Mouse (Mus musculus) kidney, embryonic 15.5 days (tissue): Measurements from ENCODE around the gene Epsti1. TPM values are rescaled to one million over a fixed set of nuclear protein-coding genes. Genes with fewer than 3 reads are reported as not detected.

ENCODE experiments used
- ATAC-seq: fragments of 200-750 bp; cut with Nextera tagmentation; replicated peaks from 2 replicates; pipeline ENCODE4 v1.8.0; 2017; ENCODE audit warnings: moderate TSS enrichment; ENCODE audit not compliant: low FRiP score
- H3K27ac ChIP-seq: fragments of 300-500 bp; sonication (generic); 2 replicates; pipeline ENCODE4 v1.5.1; 2015; ENCODE audit warnings: mild to moderate bottlenecking, inconsistent platforms
- H3K27me3 ChIP-seq: fragments of 300-500 bp; sonication (generic); 2 replicates; pipeline ENCODE4 v1.6.1; 2015; ENCODE audit warnings: inconsistent platforms
- H3K36me3 ChIP-seq: fragments of 300-500 bp; sonication (generic); 2 replicates; pipeline ENCODE4 v1.6.1; 2015; ENCODE audit warnings: inconsistent platforms
- H3K4me1 ChIP-seq: fragments of 300-500 bp; sonication (generic); 2 replicates; pipeline ENCODE4 v1.6.1; 2015; ENCODE audit warnings: inconsistent platforms
- H3K4me2 ChIP-seq: fragments of 300-500 bp; sonication (generic); 2 replicates; pipeline ENCODE4 v1.6.1; 2015; ENCODE audit warnings: moderate library complexity, mild to moderate bottlenecking, inconsistent platforms
- H3K4me3 ChIP-seq: fragments of 300-500 bp; sonication (generic); replicated peaks from 2 replicates; pipeline ENCODE4 v1.5.1; 2015; ENCODE audit warnings: mild to moderate bottlenecking, inconsistent platforms
- H3K9ac ChIP-seq: fragments of 300-500 bp; sonication (generic); 2 replicates; pipeline ENCODE4 v1.6.1; 2015; ENCODE audit warnings: mild to moderate bottlenecking, inconsistent platforms
- H3K9me3 ChIP-seq: fragments of 300-500 bp; sonication (generic); replicated peaks from 2 replicates; pipeline ENCODE4 v1.6.1; 2016; ENCODE audit warnings: inconsistent platforms
- WGBS: fragments of 180-500 bp; shearing (Covaris S2); methylation state at CpG from one replicate; pipeline ENCODE4 v1.1.7; 2015; ENCODE audit warnings: mixed read lengths; 5-methylcytosine and 5-hydroxymethylcytosine counted together
- polyA plus RNA-seq: library from polyadenylated mRNA; unstranded; fragments of >200 nt; fragmentation: Nextera tagmentation; extraction: Ambion mirVana; gene quantifications from 2 replicates; pipeline ENCODE4 v1.2.1, GENCODE M21; 2015

The Epsti1 gene
- polyA plus RNA-seq, 1 experiment from 2014 or later = 0.90 TPM

DNA sequence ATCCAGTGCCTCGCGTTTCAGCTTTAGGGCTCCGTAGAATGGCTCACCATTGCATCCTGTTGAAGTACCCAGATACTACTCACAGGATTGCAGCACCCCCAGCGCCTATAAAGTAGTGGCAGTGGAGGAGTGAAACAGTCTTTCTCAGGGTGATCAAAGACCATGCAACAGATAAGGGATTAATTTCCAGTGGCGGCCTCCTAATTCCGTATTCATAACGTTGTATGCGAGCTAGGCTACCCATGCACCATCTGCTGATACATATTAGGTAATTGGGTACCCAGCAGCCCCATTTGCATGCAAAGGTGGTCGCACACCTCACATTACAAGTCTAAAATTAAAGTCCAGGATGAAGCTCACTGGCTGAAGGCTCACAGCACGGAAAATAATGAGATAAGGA is 21.4 kb downstream of the Epsti1 start:
- peaks cover 8% of the 10 kb centered on the region for H3K4me1 ChIP-seq
- no peak overlapping the region for H3K9ac ChIP-seq
- no peak overlapping the region for H3K27ac ChIP-seq
- no peaks in the 10 kb centered on the region for H3K27me3 ChIP-seq
- no peaks in the 10 kb centered on the region for H3K9me3 ChIP-seq
- H3K36me3 ChIP-seq = no peaks in the 10 kb centered on the region
- WGBS = 79% methylated on average over 10 of the region's 10 CpGs
- H3K4me3 ChIP-seq = no peak overlapping the region
- no peak overlapping the region for H3K4me2 ChIP-seq
- no peak for ATAC-seq

DNA sequence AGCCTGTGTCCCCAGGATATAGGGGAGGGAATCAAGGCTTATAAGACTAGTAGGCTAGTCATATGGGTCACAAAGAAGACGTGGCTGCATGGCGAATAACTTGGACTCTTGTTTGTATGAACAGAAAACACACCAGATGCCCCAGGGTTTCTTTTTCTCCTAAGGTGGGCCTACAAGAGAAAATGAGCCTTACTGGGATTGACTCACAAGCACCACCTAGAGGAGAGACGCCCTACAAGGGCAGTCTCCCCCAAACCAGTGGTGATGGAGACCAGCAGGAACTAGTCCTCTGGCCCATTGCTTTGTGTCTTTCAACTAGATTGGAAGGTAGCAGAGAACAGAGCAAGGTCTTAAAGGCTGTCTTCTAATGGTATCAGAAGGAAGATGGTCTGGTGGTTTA is 22.7 kb downstream of the Epsti1 start:
- Histone ChIP-seq H3K27me3 (no peaks in the 10 kb centered on the region), H3K4me3 (no peak overlapping the region), H3K27ac (no peak overlapping the region), H3K36me3 (no peaks in the 10 kb centered on the region), H3K4me2 (no peak overlapping the region), H3K9me3 (no peaks in the 10 kb centered on the region), H3K9ac (no peak overlapping the region), H3K4me1 (peaks cover 8% of the 10 kb centered on the region)
- no peak for ATAC-seq
- WGBS = 53% methylated on average over 3 of the region's 3 CpGs

DNA sequence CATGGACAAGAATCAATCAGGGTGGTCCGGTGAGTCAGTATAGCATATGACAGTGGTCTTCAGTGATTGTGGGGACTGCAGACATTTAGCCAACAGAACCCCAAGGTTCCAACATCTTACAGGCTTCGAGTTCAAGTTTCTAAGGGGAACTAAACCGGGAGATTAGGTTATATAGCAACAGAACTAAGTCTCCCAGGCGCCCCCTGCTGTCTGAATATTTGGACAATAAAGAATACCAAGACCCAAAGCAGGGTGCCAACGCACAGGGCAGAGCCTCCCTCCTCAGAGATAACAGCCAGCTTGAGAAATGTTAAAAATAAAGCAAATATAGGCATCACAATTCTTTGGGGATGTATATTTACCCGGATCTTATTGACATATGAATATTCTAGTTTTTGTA is 24.0 kb downstream of the Epsti1 start:
- no peak for ATAC-seq
- no peak overlapping the region for H3K9ac ChIP-seq
- no peak overlapping the region for H3K27ac ChIP-seq
- H3K9me3 ChIP-seq = no peaks in the 10 kb centered on the region
- no peak overlapping the region for H3K4me3 ChIP-seq
- 44% methylated on average over 6 of the region's 6 CpGs for whole genome bisulfite sequencing
- H3K4me1 ChIP-seq = peaks cover 11% of the 10 kb centered on the region
- H3K27me3 ChIP-seq = no peaks in the 10 kb centered on the region
- H3K36me3 ChIP-seq = no peaks in the 10 kb centered on the region
- H3K4me2 ChIP-seq = no peak overlapping the region

DNA sequence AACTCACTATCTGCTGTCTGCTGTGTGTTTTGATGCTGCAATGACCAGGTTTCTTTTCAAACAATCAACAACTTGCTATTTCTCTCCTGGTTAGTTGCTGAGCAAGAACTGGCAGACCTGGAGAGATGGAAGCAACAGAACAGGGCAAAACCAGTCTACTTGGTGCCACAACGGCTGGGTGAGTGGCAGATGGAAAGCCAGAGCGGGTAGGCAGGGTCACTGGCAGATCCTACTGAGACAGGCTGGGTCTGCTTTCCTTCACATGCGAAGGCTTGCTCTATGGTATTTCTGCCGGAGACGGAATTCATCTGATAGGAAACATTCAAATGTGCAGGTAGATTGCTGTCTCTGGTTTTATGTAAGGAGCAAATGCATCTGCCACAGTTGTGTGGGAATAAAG is 24.6 kb downstream of the Epsti1 start:
- WGBS = 82% methylated on average over 5 of the region's 5 CpGs
- no peak overlapping the region for H3K4me2 ChIP-seq
- no peak overlapping the region for H3K9ac ChIP-seq
- no peaks in the 10 kb centered on the region for H3K36me3 ChIP-seq
- no peaks in the 10 kb centered on the region for H3K9me3 ChIP-seq
- H3K27ac ChIP-seq = no peak overlapping the region
- H3K27me3 ChIP-seq = no peaks in the 10 kb centered on the region
- H3K4me1 ChIP-seq = peaks cover 16% of the 10 kb centered on the region
- H3K4me3 ChIP-seq = no peak overlapping the region
- ATAC-seq = no peak

DNA sequence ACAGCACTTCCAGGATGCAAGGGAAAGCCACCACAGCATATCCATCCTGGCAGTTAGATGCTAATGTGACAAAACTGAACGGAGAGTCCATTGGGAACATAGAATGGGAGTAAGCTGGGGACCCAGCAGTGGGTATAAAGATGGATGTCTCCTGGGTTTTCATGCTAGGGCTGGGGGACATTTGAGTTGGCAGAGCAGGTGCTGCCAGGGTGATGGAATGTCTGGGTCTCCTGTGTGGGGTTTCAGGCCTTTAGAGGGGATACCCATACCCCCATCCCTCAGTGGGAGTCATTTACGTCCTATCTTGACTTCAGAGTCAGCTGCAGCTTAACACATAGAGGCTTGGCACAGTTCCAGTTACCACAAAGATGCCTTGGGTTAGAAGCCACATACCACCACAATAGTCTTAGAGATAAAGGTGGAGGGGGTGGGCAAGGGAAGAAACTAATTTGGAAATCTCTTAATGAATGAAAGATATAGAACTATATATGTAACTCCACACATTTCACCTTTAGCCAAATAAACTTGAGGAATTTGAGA is 25.2 kb downstream of the Epsti1 start:
- Histone ChIP-seq H3K4me2 (no peak overlapping the region), H3K9me3 (no peaks in the 10 kb centered on the region), H3K36me3 (no peaks in the 10 kb centered on the region), H3K27ac (no peak overlapping the region), H3K4me3 (no peak overlapping the region), H3K9ac (no peak overlapping the region), H3K4me1 (peaks cover 16% of the 10 kb centered on the region), H3K27me3 (no peaks in the 10 kb centered on the region)
- no peak for ATAC-seq
- WGBS = 49% methylated on average over 2 of the region's 2 CpGs

DNA sequence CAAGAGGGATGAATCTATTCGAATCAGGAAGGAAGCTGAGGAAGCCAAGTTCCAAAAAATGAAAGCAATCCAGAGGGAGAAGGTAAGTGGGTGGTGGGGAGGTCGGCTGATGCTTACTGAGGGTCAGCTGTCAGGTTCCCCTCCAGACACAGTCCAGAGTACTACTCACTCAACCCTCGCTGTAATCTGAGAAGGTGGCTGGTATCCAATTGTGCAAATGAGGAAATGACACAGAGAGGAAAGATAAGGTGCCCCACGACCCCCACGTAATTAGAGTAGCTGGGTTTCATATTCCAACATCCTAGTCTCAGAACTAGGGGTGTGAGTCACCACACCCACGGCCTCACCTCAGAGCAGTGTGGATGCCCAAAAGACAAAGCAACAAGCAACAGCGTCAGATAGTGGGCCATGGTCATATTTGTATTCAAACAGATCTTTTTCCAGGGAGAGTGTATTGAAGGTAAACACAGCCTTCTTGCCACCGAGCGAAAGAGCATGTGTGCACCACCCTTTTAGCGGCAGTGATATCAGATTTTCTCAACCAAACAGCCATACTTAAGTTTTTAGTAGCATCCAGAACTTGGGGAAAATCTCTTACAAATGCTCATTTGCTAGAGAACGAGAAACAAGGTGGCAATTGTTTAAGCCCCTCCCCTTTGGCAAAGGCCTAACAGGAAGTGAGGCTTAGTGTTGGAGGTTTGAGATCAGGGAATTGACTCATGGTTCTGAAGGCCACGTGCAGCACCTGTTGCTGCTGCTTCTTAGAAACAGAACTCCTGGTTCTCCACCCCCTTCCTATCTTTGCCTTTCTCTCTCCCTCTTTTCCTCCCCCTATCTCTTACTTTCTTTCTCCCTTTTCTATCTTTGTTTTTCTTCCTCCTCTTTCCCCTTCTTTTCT is 28.4 kb downstream of the Epsti1 start:
- peak; percentile 83 for ATAC-seq
- no peaks in the 10 kb centered on the region for H3K27me3 ChIP-seq
- WGBS = 28% methylated on average over 12 of the region's 12 CpGs
- H3K9me3 ChIP-seq = no peaks in the 10 kb centered on the region
- peak overlapping the region; percentile 32 for H3K27ac ChIP-seq
- H3K4me2 ChIP-seq = no peak overlapping the region
- no peaks in the 10 kb centered on the region for H3K36me3 ChIP-seq
- H3K4me3 ChIP-seq = no peak overlapping the region
- H3K9ac ChIP-seq = no peak overlapping the region
- H3K4me1 ChIP-seq = peaks cover 16% of the 10 kb centered on the region

DNA sequence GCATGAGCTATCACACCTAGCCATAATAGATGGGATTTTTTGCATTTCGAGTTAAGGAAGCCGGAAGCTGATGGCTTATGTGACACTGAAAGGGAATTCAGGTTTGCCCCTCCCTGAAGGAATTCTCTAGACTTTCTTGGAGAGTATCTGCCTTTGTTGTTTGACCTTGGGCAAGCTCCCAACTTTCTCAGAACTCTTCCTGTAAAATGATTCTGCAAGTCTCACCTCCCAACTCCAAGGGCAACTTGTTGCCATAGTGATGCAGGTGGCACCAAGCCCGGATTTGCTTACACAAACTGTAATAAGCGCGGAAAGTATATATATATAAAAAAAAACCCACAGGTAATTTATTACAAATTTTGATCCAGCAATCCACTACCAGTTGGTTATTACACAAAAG is 29.2 kb downstream of the Epsti1 start:
- Histone ChIP-seq H3K36me3 (no peaks in the 10 kb centered on the region), H3K4me2 (no peak overlapping the region), H3K9me3 (no peaks in the 10 kb centered on the region), H3K27ac (no peak overlapping the region), H3K27me3 (no peaks in the 10 kb centered on the region), H3K4me1 (peaks cover 16% of the 10 kb centered on the region), H3K9ac (no peak overlapping the region), H3K4me3 (no peak overlapping the region)
- ATAC-seq = no peak
- WGBS = 78% methylated on average over 5 of the region's 5 CpGs

DNA sequence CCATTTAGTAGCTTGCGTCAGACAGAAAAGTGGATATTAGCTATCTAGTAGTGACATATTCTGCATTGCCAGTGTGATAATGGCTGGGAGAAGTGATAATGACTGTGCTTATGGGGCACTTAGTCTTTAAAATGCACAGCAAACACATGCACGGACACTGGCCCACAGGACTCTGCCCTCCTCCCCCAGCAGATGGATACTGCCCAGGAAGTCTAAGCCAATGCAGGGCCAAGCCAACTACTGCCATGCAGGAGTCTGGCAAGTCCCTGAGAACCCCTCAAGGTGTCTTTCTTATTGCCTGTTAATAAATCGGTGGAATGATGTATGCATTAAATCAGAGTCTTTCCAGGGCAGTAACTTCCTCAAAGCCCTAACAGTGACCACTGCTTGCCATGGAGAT is 30.4 kb downstream of the Epsti1 start:
- H3K4me1 ChIP-seq = peaks cover 16% of the 10 kb centered on the region
- WGBS = 88% methylated on average over 3 of the region's 3 CpGs
- no peak for ATAC-seq

DNA sequence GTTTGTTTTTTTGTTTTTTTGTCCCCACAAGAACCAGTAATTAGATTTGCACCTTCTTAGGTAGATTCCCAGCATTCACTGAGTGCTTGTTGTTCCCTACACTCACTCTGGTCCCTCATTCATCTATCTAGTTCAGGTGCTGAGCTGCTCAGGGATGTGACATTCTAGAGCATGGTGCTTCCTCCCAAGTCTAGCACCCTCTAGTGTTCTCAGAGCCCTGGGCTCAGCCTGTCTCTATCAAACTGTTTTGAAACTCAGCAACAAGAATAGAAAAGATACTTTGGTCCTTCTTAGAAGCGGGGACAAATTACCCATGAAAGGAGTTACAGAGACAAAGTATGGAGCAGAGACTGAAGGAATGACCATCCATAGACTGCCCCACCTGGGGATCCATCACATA is 37.1 kb downstream of the Epsti1 start:
- Histone ChIP-seq H3K4me1 (peaks cover 6% of the 10 kb centered on the region; the same call in 1 of the 2 replicates), H3K9ac (no peak overlapping the region), H3K27ac (no peak overlapping the region), H3K36me3 (no peaks in the 10 kb centered on the region), H3K9me3 (no peaks in the 10 kb centered on the region), H3K4me2 (no peak overlapping the region), H3K27me3 (no peaks in the 10 kb centered on the region), H3K4me3 (no peak overlapping the region)
- no peak for ATAC-seq
- WGBS = 95% methylated on average over 1 of the region's 1 CpGs

More for the DNA sequence above, 30.4 kb downstream of the Epsti1 start:
- no peaks in the 10 kb centered on the region for H3K9me3 ChIP-seq
- no peak overlapping the region for H3K4me2 ChIP-seq
- H3K27me3 ChIP-seq = no peaks in the 10 kb centered on the region
- no peak overlapping the region for H3K4me3 ChIP-seq
- no peak overlapping the region for H3K27ac ChIP-seq
- H3K36me3 ChIP-seq = no peaks in the 10 kb centered on the region
- no peak overlapping the region for H3K9ac ChIP-seq

DNA sequence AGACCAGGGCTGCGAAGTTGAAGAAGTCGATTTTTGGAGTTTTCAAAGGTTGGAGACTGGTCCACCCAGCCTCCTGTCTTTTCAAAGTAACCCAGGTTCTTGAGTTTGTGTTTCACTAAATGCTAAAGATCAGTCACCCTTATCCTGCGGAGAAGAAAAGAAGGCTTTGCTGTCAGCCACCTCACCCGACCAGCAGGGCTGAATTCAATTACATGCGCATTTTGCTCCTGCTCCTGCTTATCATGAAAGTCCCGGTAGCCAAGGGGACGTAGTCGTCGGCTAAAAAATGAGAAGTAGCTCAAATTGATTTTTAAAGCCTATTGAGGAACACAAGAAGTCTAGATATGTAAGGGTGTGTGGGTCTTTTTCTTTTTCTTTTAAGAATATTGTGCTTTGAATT is 38.2 kb downstream of the Epsti1 start:
- no peak overlapping the region for H3K9ac ChIP-seq
- no peak for ATAC-seq
- H3K36me3 ChIP-seq = no peaks in the 10 kb centered on the region
- H3K27ac ChIP-seq = no peak overlapping the region
- no peak overlapping the region for H3K4me3 ChIP-seq
- H3K9me3 ChIP-seq = no peaks in the 10 kb centered on the region
- peaks cover 6% of the 10 kb centered on the region; the same call in 1 of the 2 replicates for H3K4me1 ChIP-seq
- no peaks in the 10 kb centered on the region for H3K27me3 ChIP-seq
- H3K4me2 ChIP-seq = no peak overlapping the region
- 45% methylated on average over 9 of the region's 9 CpGs for WGBS

DNA sequence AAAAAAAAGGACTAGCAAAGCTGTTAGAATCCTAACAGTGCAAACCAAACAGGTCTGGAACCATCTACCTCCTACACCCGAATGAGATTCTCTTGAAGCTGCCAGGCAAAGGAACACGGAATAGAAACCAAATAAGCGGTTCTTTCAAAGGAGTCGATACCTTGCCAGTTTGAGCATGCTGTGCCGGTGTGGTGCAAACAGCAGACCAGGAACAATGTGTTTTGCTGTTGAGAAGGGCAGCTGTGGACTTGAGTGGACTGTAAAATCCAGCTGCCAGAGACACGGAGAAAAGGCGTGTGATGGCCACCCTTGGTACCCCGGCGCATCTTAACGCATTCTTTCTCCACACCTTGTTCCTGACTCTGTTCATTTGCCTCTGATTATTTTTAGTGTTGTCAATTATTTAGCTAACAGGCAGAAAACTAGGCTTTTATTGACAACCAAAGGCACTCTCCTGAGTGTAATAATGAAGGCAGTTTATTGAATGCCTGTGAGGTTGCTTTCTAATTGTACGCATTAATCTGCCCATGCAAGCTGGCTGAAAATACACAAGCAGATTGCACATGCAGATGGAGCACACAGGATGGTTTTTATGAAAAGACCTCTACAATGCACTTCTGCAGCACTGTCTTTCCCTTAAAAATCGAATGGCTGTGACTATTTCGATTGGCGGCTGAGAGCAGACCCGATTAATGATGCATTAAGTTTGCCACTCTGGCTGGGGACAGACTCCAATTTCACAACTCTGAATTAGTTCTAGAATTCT is 38.9 kb downstream of the Epsti1 start:
- H3K27me3 ChIP-seq = no peaks in the 10 kb centered on the region
- peaks cover 9% of the 10 kb centered on the region; the same call in 1 of the 2 replicates for H3K4me1 ChIP-seq
- no peak overlapping the region for H3K9ac ChIP-seq
- WGBS = 64% methylated on average over 15 of the region's 15 CpGs
- no peak overlapping the region for H3K4me3 ChIP-seq
- H3K4me2 ChIP-seq = 0 out of 2 replicates have a peak overlapping the region, but pooled peaks have one; percentile 7
- no peaks in the 10 kb centered on the region for H3K9me3 ChIP-seq
- ATAC-seq = no peak
- no peak overlapping the region for H3K27ac ChIP-seq
- H3K36me3 ChIP-seq = no peaks in the 10 kb centered on the region

DNA sequence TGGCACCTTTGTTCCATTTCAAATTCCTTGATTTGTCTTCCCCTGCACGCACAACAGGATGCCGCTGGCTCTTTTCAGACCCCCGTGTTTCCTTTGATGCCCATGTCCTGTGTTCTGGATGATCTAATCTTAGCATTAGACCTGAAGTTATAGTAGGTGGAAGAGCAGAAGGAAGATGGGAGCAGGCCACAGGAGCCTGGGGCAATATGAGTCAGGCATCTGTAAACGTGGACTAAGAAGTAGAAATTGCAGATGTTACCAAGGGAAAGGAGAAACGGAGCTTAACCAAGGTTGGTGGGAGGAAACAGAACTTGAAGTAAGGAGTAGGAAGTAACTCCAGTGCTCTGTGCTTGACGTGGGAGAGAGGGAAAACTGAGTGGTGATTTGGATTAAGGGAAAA is 57.7 kb downstream of the Epsti1 start:
- 77% methylated on average over 6 of the region's 6 CpGs for WGBS
- H3K27me3 ChIP-seq = no peaks in the 10 kb centered on the region

More for the DNA sequence above, 57.7 kb downstream of the Epsti1 start:
- Histone ChIP-seq H3K27ac (no peak overlapping the region), H3K9me3 (no peaks in the 10 kb centered on the region), H3K9ac (no peak overlapping the region), H3K4me2 (no peak overlapping the region), H3K4me3 (no peak overlapping the region), H3K36me3 (no peaks in the 10 kb centered on the region), H3K4me1 (no peaks in the 10 kb centered on the region)
- ATAC-seq = no peak
